Mouse (Mus musculus) ovary, postnatal 10 days (tissue): ENCODE measurements around the gene Col28a1.

Source experiments
- DNase-seq: peaks from one replicate; pipeline ENCODE4 v3.0.0; 2022; ENCODE audit warnings: low spot score

Gene Col28a1

GRCm38 (mm10) chr6:8118577-8118976 lies 73.8 kb downstream of the Col28a1 start:
- DNase-seq: no peak

- no peak for DNase-seq
Measured at GRCm38 (mm10) chr6:8105870-8106706, 86.3 kb downstream of the Col28a1 start.

- DNase-seq: no peak
Measured at GRCm38 (mm10) chr6:8101224-8101623, 91.2 kb downstream of the Col28a1 start.

DNA sequence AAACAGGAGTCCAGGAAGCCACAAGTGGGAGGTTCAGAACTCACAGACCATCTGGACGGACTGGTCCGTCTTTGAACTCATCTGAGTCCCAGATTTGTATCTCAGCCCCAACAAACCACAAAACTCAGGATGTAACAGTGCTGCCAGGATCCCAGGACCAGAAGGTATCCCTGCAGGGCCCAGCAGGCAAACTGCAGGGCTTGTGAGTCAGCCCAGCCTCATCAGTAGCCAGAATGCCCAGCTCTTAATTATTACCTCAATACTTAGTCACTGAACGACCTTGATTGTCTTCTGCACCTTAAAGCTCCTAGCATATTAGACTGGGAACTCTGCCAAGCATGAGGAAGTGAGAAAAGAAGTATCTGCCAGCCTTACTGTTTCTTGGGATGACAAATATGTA lies 96.6 kb downstream of the Col28a1 start:
- DNase-seq: no peak

DNA sequence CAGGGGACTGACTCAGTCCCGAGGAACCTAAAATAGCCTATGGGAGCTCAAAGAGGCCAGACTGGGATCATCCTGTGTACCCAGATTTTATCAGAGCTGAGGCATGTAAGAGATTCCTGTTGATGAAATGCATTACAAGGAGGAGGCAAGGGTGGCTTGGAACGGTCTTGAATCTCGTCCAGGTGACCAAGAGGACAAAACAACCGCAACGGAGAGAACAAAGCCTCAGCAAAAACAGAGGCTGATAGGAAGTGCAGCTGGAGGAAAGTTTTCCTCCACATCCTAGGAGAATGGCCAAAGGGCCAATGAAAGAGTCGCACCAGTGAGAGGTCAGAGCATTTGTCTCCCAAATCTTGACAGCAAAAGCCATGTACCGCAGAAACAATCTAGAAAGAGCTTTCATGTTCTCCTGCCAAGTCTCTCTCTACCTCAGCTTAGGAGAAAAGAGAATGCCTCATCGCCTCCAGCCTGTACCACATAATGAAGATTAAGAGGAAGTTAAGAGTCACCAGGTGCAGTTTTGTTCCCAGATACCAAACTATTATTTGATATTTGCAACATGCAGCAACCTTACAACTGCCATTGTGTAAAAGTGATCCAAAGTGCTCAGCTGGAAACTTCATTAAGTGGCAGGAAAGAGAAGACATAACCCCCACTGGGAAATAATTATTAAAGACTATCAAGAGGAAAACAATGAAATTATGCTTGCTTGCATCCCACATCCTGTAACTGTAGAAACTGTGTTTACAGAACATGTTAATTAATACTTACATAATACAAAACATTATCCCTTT lies 98.1 kb downstream of the Col28a1 start:
- DNase-seq: no peak

DNA sequence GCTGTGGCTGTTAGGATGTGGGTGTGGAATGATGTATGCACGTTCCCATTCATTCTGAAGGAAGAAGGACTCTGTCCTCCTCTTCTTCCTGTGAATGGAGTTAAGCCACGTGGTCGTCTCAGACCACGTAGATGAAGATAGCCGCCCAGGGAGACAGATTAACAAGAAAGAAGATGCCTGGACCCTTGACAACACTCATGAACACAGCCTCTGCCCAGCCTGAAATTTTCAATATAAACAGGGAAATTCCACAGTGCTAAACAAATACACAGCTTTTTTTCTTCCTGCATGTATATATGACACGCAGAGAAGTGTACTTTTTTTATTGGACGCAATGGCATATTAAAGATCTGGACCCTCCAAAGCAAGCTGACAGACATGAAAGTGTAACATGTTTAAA lies 98.9 kb downstream of the Col28a1 start:
- no peak for DNase-seq

DNA sequence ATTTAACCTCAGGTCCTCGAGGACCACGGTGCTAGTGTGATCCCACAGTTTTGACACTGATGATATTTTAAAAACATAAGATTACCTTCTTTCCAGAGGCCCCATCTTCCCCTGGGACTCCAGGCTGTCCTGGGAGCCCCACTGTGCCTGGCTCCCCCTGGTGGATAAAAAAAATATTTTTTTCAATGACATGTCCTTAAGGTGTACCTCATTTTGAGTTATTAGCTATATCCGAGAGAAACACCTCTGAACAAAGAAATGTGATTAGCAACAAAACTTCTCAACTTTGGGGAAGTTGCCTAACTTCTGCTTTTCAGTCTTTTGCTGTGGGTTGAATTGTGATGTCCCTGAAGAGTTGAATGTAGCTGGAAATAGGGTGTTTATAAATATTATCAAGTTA lies 105.6 kb downstream of the Col28a1 start:
- DNase-seq: no peak

- DNase-seq: no peak
Measured at GRCm38 (mm10) chr6:8084806-8085205, 107.6 kb downstream of the Col28a1 start.

DNA sequence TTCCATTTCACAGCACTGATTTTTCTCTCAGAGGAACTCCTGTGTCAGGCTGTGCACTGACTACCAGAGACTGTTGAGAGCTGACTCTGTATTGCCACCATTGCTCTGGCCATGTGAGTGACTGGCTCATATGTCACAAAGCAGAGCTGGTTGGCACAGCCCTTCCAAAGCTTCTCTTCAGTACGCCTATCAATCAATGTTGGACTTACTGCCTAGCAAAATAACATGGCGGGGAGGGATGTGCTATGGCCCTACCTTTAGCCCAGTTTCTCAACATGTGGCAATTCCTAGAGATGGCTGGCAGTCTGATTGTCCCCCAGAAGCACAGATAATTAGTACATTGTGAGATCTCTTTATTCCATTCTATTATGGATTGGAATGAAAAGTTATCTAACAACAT lies 109.2 kb downstream of the Col28a1 start:
- DNase-seq: no peak

DNA sequence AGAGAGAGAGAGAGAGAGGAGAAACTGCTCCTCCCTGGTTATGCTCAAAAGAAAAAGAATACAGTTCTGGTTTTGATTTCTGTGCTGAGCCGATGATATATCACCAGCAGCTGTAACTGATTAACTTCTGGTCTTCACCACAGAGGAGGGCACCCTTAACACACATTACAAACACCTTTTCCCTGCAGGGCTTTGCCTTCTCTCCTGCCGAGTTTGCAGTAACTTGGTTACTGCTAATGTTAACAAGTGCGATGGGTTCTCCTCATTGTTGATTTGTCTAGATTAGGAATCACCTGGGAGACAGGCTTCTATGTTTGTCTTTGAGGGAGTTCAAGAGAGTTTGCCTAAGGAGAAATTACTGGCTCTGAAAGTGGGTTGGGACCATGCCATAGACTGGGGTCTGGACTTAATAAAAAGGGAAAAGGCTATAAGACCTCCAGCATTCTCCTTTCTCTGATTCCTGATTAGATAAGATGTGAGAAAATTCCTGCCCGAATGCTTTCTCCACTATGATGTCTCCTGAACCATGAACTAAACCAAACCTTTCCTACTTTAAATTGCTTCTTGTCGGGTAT lies 114.8 kb downstream of the Col28a1 start:
- DNase-seq: no peak

DNA sequence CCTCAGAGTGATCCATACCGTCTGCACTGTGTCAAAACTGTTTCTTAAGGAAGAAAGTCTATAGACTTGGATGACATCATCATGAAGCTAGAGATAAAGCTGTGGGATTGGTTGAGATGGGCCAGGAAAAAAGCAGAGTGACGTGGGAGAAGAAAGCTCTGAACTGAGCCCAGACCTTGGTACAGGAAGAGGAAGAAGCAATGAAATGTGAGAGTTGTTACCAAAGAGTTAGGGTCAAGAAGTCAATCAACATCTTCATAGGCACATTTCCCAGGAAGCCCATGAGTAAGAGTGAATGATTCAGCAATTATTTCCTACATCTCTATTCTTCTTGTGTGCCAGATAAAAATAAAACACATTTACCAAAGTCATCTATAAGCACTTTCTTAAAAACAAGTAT lies 117.5 kb downstream of the Col28a1 start:
- no peak for DNase-seq

DNA sequence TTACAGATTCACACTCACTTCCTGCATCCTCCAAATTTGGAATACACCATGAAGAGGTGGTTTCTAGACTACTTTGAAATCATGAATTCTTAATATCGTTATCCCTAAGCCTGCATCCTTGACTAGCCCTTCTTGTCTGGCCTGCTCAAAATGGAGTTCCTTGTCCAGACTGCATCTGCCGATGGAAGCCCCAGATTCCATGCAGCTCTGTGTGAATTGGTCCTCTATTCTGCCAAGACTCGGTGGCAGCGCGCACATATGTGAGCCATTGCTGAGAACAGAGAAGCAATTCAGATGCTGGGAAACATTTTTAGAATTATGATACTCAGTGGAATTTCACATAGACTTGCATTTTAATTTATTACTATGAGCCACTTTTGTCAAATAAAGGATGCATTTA lies 123.4 kb downstream of the Col28a1 start:
- DNase-seq: no peak

GRCm38 (mm10) chr6:8068394-8068793 lies 124.0 kb downstream of the Col28a1 start:
- no peak for DNase-seq

GRCm38 (mm10) chr6:8067124-8067523 lies 125.3 kb downstream of the Col28a1 start:
- no peak for DNase-seq

DNA sequence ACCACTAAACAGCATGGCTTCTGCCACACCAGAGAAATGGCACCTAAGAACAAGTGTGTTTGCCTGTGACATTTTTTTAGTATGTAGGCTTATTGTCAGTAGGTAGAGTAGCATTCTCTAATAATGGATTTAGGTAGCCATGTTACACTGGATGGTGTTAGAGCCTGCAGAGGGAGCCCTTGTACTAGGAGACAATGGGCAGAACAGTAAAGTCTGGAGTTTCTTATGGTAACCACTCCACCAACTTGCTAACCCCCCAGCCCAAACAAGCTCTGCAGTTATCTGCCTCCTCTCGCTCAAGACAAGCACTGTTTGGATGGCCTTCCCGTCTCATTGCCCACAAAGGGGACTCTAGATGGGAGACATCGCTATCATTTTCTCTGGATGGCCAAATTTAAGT lies 126.2 kb downstream of the Col28a1 start:
- no peak for DNase-seq

DNA sequence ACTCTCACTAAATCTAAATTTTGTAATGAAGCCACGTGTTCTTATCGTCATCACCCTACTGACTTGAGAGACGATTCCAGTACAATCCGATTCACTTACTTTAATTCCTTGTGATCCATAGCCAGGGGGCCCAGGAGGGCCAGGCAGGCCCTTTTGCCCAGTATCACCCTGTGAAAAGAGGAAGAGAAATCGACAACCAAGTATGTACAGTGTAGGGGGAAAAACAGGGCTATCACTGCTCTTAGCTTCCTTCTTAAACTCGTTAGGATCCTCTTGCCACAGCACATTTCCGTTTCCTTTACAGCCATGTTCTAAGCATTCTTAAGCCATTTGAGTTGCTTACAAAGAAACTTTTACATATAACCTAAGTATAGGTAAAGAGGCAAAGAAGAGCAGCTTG lies 133.2 kb downstream of the Col28a1 start:
- no peak for DNase-seq

- DNase-seq: no peak
Measured at GRCm38 (mm10) chr6:8048216-8048615, 144.2 kb downstream of the Col28a1 start.

DNA sequence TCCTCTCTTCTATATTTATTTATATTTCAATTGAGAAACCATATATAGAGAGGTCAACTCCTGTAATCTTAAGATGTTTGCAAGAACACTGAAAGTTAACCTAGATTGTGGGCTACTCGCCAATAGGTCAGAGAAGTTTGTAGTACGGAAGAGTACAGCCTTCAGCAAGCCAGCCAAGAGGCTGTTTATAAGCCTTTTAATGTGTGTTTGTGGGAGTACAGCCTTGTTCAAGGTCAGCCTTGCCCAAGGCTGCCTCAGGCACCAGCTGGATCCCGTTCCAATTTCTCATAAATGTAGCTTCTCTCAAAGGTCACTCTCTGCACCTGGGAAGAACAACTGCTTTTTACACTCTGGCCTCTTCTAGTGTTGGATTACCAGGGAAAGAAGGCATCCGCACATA lies 146.0 kb downstream of the Col28a1 start:
- DNase-seq: no peak

- DNase-seq: no peak
Measured at GRCm38 (mm10) chr6:8045825-8046224, 146.6 kb downstream of the Col28a1 start.

DNA sequence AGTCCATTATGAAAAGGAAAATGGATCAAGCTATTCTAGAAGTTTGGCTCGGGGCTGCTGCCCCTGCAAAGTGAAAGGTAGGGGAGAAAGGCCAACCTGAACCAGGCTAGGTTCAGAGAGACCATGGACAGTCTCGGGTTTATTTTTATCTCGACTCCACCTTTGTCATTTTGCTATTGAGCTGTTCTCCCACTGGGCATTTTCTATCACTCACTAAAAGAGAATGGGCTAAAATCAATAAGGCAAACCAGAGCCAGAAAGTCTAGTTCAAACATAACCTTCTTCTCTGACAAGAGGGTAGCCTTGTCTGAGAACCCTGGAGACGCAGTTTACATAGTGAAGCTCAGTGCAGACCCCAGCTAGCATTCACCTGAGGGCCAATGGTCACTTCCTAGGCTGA lies 163.7 kb downstream of the Col28a1 start:
- no peak for DNase-seq

- DNase-seq: no peak
Measured at GRCm38 (mm10) chr6:8025332-8026129, 166.9 kb downstream of the Col28a1 start.

GRCm38 (mm10) chr6:8023527-8023926 lies 168.9 kb downstream of the Col28a1 start:
- DNase-seq: no peak
